Mouse (Mus musculus) testis, adult 2 months (tissue): ENCODE results near the gene P2rx3.

Source experiments
- CTCF ChIP-seq: fragments of 200-500 bp; IDR thresholded peaks from 2 replicates; pipeline ENCODE4 v1.5.1; 2012; ENCODE audit warnings: low read depth, mild to moderate bottlenecking, inconsistent platforms, low read length, moderate library complexity; ENCODE audit not compliant: control insufficient read depth, insufficient read depth, insufficient replicate concordance
- POLR2A ChIP-seq: fragments of 200-500 bp; IDR thresholded peaks from 2 replicates; pipeline ENCODE4 v1.6.1; 2012; ENCODE audit warnings: low read depth, mild to moderate bottlenecking, inconsistent platforms, low read length, moderate library complexity; ENCODE audit not compliant: control insufficient read depth

DNA sequence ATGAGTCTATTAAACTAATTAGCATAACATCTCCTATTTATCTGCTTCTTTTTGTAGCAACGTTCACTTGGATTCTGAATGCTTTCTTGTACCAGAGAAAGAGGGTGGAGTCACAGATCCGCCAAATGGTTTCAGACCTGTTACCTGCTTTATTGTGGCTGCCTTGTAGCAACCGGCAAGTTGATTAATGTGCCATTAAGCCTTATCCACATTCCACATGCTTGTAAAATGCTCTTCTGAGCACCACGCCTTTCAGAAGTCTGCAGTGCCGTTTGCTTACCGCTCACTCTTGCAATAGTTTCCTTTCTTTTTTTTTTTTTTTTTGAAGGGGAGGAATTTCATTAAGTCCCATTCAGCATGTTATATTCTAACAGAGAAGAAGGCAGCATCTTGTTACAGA is 7.4 kb downstream of the P2rx3 start:
- no peak for TF ChIP-seq POLR2A
- TF ChIP-seq CTCF, result no peak
